Mouse (Mus musculus): ENCODE results near the gene Rnft2.

Gene Rnft2

GRCm38 (mm10) chr5:118172078-118172723, 72.7 kb downstream of the Rnft2 start:
- DNase-seq (ENCODE audit: low spot score in 2 of 2), result no peak

DNA sequence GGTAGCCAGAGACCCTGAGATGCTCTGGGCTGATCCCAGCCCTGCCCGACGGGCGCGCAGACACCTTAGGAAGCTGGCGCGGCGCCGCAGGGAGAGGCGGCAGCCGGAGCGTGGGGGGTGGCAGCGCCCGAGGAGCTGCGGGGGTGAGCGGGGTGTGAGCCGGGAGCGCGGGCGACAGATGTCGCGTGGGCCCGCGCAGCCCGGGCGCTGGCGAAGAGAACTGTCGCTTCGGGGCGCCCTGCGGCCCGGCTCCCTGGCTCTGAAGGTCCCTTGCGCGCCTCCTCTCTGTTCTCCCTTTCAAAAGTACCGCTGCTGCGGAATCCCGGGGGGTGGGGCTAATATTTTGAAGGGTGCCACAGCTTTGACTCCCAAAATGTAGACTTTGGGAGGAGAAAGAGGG, 73.3 kb downstream of the Rnft2 start:
- DNase-seq (ENCODE audit: low spot score in 2 of 2), result peak in 1 of 2 experiments; percentile 57

GRCm38 (mm10) chr5:118170888-118171529, 73.9 kb downstream of the Rnft2 start:
- no peak for DNase-seq (ENCODE audit: low spot score in 2 of 2)

DNA sequence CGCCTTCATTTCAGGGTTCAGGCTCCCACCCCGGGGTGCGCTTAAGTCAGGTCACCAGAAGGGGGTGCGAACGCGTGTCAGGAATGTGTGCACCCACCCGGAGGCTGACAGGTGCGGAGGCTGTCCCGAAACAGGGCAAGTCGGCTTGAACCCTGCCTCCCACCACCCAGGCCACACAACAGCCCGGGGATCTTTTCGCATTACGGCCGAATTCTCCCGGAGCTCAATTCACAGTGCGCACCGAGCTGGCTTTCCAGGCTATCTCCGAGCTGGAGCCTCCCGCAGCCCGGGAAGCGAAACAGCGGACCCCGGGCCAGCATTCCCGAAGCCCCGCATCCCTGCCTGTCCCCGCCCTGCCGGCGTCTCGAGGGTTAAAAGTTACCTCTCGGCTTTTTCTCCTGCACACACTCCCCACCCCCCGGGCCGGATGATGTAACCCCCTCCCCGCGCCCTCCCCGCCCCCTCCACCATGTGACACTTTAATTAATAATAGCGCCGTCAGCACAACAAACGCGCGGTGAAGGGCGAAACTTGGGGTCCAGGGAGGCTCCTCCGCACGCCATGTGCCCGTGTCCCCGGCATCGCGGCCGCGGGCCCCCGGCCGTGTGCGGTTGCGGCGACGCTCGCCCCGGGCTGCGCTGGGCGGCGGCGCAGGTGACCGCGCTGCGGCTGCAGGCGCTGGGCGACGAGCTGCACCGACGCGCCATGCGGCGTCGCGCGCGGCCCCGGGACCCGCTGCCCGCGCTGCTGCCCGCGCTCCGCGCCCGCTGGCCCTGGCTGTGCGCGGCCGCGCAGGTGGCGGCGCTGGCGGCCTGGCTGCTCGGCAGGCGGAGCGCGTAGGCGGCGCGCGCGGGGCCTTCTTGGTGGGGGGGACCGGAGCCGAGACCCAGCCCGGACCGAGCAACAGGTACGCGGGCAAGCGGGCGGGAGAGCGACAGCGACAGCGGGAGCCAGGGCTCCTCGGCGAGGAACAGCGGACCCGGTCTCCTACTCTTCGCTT, 75.4 kb downstream of the Rnft2 start:
- DNase-seq (ENCODE audit: low spot score in 2 of 2), result no peak

DNA sequence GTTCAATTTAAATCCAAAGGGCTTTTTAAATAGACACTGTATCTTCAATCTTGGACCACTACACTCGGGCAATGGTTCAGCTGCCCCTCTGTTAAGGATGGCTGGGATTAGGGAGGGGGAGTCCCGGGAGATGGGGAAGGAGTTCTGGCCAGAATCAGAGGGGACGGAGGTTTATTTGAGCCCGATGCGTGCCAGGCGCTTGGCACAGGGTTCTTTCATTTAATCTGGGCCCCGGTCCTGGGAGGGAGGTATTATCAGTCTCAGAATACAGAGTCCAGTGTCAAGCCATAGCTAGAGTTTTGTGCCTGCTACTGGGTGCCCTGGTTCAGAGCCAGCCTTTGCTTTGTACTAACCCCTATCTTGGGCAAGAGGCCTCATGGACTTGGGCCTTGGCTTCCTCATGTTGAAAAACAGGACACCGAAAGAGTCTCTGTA, 77.3 kb downstream of the Rnft2 start:
- DNase-seq (ENCODE audit: low spot score in 2 of 2), result peak in 1 of 2 experiments; percentile 38

DNA sequence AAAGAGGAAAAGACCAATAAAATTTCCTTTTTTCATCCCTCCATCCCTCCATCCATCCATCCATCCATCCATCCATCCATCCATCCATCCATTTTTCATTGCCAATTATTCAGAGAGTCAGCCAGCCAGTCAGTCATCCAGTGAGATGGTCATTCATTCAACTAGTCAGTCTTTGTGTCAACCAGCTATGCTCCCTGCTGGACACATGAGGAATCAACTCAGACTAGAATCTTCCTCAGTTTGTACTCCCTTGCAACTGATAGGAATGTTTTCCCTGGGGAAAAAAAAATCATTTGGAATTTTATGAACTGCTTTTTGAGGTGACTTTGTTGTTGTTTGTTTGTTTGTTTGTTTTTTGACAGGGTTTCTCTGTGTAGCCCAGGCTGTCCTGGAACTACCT, 79.5 kb downstream of the Rnft2 start:
- no peak for DNase-seq (ENCODE audit: low spot score in 2 of 2)

DNA sequence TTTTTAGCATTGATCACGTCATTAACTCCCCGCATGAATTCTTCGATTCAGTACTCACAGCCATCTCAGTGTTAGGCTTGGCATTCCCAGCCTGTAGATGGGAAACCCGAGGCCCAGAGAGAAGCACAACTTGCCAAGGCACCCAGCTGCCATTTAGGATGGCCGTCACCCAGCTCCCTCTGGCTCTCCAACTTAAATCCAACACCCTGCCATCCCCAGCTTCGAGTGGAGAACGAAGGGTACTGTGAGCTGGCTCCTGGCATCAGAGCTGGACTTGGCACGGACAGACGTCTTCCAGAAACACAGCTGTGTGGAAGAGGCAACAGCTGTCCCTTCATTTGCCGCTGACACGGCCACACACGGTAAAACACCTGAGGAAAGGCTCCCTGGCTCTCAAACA, 80.3 kb downstream of the Rnft2 start, which contains the start of gene Hrk:
TSS of gene Hrk (plus strand) at position 68 of the 400 bp plus-strand sequence.
- DNase-seq (ENCODE audit: low spot score in 2 of 2), result peak in 1 of 2 experiments; percentile 23

DNA sequence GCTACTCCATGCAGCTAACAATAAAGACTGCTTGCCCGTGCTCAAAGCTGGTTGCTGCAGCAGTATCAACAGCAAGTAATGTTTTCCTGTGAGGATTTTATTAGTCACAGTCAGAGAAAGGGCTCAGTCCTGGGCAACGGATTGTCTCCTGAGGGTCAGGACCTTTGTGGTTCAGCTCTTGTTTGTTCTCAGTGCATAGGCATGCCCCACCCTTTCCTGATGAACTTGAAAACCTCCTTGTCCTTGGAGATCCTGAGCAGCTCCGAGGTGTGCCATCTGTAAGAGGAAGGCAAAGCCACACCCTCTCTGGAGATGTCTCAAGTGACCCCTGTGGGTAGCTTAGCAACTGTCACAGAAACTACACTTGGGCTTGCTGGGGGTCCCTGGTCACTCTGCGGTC, 84.2 kb downstream of the Rnft2 start:
- DNase-seq (ENCODE audit: low spot score in 2 of 2), result no peak

GRCm38 (mm10) chr5:118156976-118157375, 87.9 kb downstream of the Rnft2 start:
- no peak for DNase-seq (ENCODE audit: low spot score in 2 of 2)

- DNase-seq (ENCODE audit: low spot score in 2 of 2), result no peak
Observed at GRCm38 (mm10) chr5:118155565-118155947, 89.4 kb downstream of the Rnft2 start.

DNA sequence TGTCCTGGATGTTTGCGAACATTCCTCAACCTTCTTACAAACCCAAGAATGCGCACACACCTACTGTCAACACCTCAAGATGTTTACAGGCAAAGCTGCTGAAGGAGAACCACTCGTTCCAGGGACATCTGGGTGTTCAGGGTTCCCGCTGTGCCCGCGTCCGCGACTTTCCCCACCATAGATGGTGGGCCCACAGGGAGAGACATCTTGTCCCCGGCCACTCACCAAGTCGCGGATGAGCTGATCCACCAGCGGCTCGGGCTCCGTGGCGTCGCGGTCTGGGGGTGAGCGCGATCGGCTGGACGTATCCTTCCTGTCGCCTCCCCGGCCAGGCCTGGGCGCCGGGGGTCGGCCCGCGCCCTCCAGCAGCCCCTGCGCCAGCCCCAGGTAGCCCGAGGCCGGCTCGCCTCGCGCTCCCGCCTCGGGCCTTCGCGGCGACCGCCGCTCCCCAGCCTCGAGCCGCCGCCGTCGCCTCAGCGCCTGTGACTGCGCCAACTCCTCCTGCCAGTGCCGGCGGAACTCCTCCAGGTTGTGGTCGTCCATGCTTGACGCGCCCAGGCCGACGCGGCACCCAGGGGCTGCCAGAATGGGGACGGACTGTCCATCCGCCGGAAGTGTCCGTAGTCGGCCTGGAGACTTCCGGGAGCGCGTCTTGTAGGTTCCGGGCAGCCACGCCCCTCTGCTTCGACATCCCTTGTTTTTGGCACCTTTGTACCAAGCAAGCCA, 89.9 kb downstream of the Rnft2 start, which contains the start of gene Fbxw8:
TSS of gene Fbxw8 (minus strand) at position 626 of the 726 bp plus-strand sequence.
- DNase-seq (ENCODE audit: low spot score in 2 of 2), result peak; percentile 46 to 86

DNA sequence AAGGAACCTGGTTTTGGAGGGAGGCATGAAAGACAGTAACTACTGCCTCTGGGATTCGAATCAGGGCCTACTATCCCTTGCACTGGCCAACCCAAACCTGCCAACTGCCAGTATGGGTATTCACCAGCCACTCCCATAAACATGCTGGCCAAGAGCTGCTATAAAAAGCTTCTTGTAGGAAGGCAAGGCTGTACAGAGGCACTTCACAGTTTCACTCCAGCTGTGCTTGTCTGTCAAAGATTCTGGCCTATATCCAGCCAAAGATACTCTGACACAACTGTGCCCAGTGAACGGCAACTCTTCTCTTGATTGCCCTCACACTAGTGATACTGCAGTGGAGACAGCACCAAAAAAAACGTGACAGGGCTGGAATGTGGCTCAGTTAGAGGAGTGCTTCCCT, 95.2 kb downstream of the Rnft2 start:
- DNase-seq (ENCODE audit: low spot score in 2 of 2), result no peak

DNA sequence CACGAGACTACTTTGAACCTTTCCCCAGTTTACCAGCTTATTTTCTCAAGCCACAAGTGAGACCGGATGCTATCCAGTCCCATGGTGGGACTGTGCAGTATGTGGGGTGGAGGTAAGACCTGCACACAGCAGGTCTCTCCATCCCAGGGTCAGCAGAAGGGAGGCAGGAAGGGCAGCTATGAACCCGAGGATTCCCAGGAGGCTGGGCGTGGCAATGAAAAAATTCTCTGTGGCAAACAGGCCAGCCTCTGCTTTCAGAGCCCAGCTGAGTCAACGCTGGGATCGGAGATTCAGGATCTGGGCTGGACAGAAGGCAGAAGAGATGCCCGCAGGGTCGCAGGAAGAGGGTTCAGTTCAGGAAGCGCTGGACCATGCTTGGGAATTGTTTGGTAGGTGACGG, 97.7 kb downstream of the Rnft2 start:
- no peak for DNase-seq (ENCODE audit: low spot score in 2 of 2)

GRCm38 (mm10) chr5:118145999-118146679, 98.8 kb downstream of the Rnft2 start:
- no peak for DNase-seq (ENCODE audit: low spot score in 2 of 2)

- no peak for DNase-seq (ENCODE audit: low spot score in 2 of 2)
Observed at GRCm38 (mm10) chr5:118145458-118145857, 99.5 kb downstream of the Rnft2 start.

DNA sequence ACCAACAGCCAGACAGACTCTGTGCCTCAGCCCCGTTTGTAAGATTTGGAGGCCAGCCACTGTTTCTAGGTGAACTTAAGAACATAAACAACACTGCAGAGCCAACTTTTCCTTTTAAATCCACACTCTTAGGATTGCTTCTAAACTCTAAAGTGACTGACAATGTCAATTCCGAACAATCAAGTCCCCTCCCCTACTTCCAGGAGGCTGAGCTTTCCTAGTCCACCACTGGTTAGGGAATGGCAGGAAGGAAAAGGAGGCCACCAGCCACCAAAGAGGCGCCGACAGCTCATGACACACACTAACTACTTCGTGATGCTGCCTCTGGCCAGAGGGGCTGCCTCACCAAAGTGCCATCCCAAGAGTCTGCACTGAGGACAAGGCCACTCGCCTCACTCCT, 100.1 kb downstream of the Rnft2 start:
- DNase-seq (ENCODE audit: low spot score in 2 of 2), result no peak

DNA sequence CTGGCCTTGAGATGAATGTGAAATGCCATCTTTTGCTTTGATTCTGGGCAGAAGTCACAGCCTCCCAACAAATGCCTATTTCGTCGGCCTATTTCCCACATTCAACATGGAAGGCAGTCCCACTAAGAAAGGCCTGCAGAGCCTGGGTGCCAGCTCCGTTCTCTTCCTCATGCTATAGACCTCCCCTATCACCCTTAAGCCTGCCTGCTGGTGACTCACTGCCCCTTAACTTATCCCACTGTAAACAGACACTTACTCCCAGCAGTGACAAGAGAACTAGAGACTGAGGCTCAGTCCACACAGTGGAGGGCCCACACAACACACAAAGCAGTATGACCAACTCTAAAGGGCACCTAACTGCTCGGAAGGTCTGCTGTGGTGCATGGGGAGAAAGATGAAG, 100.6 kb downstream of the Rnft2 start:
- no peak for DNase-seq (ENCODE audit: low spot score in 2 of 2)

DNA sequence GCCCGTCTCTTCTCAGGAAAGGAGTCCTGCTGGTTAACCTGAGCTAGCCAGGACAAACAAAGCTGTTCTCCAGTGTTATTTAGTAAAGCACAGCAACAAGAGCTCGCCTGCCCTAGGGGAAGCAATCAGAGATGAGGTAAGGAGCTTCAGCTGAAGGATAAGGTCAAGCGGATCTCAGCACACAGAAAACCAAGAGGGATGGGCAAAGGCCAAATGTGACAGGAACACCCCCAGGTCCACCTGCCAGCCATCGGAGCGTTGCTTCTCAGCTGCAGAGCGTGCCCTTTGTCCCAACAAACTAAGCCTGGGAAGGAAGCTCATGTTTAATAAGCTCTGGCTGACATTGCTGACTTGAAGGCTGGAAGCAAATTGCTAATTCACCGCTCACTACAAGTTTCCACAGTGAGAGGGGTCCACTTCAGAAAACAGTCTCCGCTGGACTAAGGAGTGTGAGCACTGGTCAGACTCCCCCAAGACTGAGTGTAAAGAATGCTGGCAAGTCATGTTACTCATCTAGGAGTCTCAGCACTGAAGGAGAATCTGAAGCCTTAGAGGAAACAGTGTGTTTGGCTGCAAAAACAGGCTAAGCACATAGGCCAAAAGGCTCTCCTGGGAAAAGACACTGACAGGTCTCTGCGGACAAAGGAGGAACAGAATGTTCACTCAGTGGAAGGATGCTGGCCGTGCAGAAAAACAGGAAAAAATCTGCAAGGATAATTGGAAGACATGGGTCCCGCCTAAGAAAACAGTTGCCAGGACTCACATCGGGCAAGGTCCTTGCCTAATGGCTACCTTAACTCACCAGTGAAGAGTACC, 101.5 kb downstream of the Rnft2 start:
- no peak for DNase-seq (ENCODE audit: low spot score in 2 of 2)

DNA sequence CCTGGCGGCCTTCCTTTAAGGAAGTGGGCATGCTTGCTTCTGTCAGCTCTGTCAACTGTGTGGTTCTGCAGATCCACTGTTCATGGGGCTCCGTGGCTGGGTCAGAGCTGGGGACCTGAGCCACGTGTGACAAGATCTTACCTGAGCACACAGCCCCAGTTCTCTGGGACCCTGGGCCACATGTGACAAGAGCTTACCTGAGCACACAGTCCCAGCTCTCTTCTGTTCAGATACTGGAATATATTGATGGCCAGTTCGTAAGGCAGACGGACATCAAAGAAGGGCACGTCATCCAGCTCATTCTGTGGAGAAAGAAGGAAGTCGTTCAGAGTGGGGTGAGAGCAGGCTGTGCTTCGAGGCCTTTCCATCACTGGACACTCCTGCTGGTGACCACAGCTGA, 102.4 kb downstream of the Rnft2 start:
- no peak for DNase-seq (ENCODE audit: low spot score in 2 of 2)

All from left cerebral cortex, adult 9 months (tissue).